Mouse (Mus musculus): ENCODE measurements around the gene Kctd18. TPM values are rescaled to one million over a fixed set of nuclear protein-coding genes. Genes with fewer than 3 reads are reported as not detected.

Gene Kctd18
- polyA plus RNA-seq, 1 experiment from 2014 or later = 24.3 TPM

DNA sequence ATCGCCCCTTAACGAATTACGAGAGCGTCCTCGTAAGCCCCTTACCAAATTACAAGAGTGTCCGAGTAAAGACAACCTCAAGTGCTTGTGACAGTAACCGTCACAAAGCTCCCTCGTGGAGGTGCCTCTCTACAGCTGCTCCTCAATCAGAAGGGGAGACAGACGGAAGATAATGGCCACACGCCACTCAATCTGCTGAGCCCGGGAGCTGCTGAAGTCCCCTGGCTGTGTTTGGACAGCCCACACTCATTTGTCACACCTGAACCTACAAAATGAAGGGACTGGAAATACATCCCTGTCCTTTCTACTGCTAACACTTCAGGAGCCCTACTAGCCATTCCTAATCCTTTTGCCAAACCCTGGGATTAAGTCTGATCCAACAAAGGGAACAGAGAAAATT lies 77.0 kb downstream of the Kctd18 start:
- peak overlapping the region; percentile 48 for H3K27ac ChIP-seq
- peaks cover 28% of the 10 kb centered on the region for H3K4me1 ChIP-seq (replicated peaks)
- no peaks in the 10 kb centered on the region for H3K27me3 ChIP-seq
- ATAC-seq = peak; percentile 43
- H3K9ac ChIP-seq (replicated peaks) = peak overlapping the region; percentile 2; the same call in 1 of the 2 replicates
- peaks cover 36% of the 10 kb centered on the region for H3K36me3 ChIP-seq
- no peak overlapping the region for H3K4me2 ChIP-seq (replicated peaks)
- 36% methylated on average over 11 of the region's 11 CpGs for WGBS
- no peaks in the 10 kb centered on the region for H3K9me3 ChIP-seq
- H3K4me3 ChIP-seq (replicated peaks) = no peak overlapping the region

DNA sequence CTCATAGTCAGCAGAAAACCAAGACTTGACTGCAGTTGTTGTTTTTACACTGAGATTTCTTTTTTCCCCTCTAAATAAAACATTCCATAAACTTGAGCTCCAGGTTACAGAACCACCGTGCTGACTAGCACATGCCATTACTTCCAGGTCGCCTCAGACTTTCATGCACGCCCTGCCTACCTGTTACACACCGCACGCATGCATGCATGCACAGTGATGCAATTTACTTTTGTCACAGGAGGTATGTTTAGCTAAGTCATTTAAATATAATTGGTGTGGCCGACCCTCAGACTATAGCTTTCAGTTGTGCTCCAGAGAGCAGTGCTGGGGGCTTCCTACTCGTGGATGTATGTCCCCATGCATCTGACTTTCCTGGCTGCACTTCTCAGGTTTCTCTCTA lies 77.7 kb downstream of the Kctd18 start:
- Histone ChIP-seq H3K9ac (replicated peaks) (peak overlapping the region; percentile 2; the same call in 1 of the 2 replicates), H3K9me3 (no peaks in the 10 kb centered on the region), H3K27ac (no peak overlapping the region), H3K4me2 (replicated peaks) (no peak overlapping the region), H3K4me1 (replicated peaks) (peaks cover 28% of the 10 kb centered on the region), H3K27me3 (no peaks in the 10 kb centered on the region), H3K36me3 (peaks cover 30% of the 10 kb centered on the region), H3K4me3 (replicated peaks) (no peak overlapping the region)
- WGBS = 74% methylated on average over 7 of the region's 7 CpGs
- peak; percentile 34; the same call in 1 of the 2 replicates for ATAC-seq

DNA sequence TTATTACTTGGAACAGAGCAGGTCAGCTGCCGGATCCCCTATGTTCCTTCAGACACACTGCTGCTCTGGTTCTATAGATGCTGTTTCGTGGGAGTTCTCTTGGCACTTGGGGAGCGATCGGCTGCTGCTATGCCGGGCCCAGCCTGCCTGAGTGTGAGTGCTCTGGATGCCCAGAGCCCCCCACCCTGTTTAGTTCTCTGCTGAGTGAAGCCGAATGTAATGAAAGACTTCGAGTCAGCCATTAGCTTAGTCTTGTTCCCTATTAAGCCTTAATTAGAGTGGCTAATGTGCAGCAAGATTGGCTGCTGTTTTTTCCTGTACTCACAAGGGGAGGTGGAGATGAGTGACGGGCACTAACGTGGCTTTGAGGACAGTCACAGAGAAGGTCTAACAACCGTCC lies 78.1 kb downstream of the Kctd18 start:
- Histone ChIP-seq H3K4me3 (replicated peaks) (no peak overlapping the region), H3K9me3 (no peaks in the 10 kb centered on the region), H3K27me3 (no peaks in the 10 kb centered on the region), H3K36me3 (peaks cover 28% of the 10 kb centered on the region), H3K9ac (replicated peaks) (0 out of 2 replicates have a peak overlapping the region, but pooled peaks have one; percentile 6), H3K4me1 (replicated peaks) (peaks cover 28% of the 10 kb centered on the region), H3K4me2 (replicated peaks) (no peak overlapping the region), H3K27ac (no peak overlapping the region)
- WGBS = 63% methylated on average over 10 of the region's 10 CpGs
- no peak for ATAC-seq

DNA sequence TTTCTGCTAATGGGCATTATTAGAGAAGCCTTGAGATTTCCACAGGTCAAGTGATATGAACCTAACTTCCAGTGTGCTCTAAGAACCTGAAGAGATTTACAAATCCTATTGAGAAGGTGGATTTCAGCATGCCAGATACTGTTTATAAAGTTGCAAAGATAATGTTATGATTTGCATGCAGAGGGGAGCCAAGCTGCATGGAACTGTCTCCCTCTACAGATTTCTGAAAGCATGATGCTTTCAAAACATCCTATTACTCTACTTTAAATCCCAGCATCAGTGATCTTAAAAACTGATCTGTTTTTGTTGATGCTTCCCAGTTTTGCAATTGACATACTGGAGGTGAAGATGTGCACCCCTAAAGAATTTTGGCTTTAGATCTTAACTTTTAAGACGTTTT lies 84.5 kb downstream of the Kctd18 start:
- Histone ChIP-seq H3K36me3 (peaks cover 10% of the 10 kb centered on the region; the same call in 1 of the 2 replicates), H3K4me1 (replicated peaks) (no peaks in the 10 kb centered on the region), H3K27ac (no peak overlapping the region), H3K4me2 (replicated peaks) (no peak overlapping the region), H3K9ac (replicated peaks) (no peak overlapping the region), H3K27me3 (no peaks in the 10 kb centered on the region), H3K9me3 (no peaks in the 10 kb centered on the region), H3K4me3 (replicated peaks) (no peak overlapping the region)
- ATAC-seq = no peak
- 30% methylated on average over 1 of the region's 1 CpGs for WGBS

DNA sequence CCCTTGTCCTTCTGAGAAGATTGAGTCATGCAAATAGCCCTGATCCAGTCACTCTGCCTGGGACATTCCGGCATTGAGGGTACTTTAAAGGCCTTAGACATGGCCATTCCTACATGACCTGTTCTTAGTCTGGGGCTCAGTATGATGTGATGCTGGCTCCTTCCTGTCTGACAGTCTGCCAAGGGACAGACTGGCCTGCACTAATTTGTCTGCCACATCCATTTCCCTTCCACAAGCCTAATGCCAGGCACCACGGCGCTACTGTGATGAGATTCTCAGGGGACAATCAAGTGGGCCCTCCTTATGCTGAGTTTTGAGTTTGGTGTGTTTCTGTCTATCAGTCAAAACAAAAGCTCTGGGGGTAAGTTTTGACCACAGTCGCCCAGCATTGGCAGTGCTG lies 100.2 kb downstream of the Kctd18 start:
- Histone ChIP-seq H3K36me3 (peaks cover 6% of the 10 kb centered on the region), H3K27me3 (no peaks in the 10 kb centered on the region), H3K4me3 (replicated peaks) (no peak overlapping the region), H3K9me3 (no peaks in the 10 kb centered on the region), H3K9ac (replicated peaks) (no peak overlapping the region), H3K4me2 (replicated peaks) (no peak overlapping the region), H3K27ac (no peak overlapping the region), H3K4me1 (replicated peaks) (no peaks in the 10 kb centered on the region)
- ATAC-seq = no peak
- WGBS = 90% methylated on average over 4 of the region's 4 CpGs

DNA sequence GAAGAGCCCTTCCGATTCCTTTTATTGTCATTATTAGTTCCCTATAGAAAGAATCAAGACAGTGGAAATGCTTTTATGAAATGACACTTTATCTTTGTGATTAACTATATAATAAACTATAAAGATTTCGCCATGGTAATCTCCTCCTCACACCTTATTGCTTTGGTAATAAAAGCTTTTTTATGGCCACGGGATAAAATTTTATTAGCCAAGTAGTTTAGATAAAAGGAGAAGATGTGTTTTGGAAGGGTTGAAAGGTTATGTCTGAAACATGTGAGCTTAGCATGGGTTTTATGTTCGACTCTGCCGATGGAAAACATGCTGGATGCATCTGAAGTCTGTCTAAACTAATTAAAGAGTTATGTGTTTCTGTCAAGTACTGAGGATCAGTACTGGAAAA lies 101.4 kb downstream of the Kctd18 start:
- H3K36me3 ChIP-seq = peaks cover 3% of the 10 kb centered on the region
- H3K4me2 ChIP-seq (replicated peaks) = no peak overlapping the region
- H3K4me3 ChIP-seq (replicated peaks) = no peak overlapping the region
- no peak overlapping the region for H3K9ac ChIP-seq (replicated peaks)
- ATAC-seq = no peak
- no peaks in the 10 kb centered on the region for H3K9me3 ChIP-seq
- H3K27ac ChIP-seq = no peak overlapping the region
- no peaks in the 10 kb centered on the region for H3K4me1 ChIP-seq (replicated peaks)
- H3K27me3 ChIP-seq = no peaks in the 10 kb centered on the region
- 92% methylated on average over 5 of the region's 5 CpGs for WGBS

DNA sequence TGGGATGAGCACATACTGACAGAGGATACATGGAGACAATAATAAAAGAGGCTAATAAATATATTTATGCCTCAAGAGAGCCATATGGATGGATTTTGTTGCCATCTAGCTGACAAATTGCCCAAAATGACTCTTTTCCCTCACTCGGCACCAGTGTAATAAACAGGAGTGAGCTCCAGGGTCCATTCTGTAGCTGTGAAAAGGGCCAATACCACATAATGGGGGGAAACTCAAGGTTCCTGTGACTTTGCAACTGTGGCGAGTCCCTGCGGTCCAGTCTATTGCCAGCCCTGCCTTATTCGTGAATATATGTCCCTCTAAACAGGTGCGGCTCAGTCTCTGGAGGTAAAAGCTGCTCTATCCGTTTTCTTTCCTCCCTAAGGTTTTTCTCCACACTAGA lies 107.2 kb downstream of the Kctd18 start:
- Histone ChIP-seq H3K4me2 (replicated peaks) (no peak overlapping the region), H3K4me3 (replicated peaks) (no peak overlapping the region), H3K27me3 (no peaks in the 10 kb centered on the region), H3K36me3 (peaks cover 17% of the 10 kb centered on the region), H3K27ac (no peak overlapping the region), H3K4me1 (replicated peaks) (no peaks in the 10 kb centered on the region), H3K9ac (replicated peaks) (no peak overlapping the region), H3K9me3 (no peaks in the 10 kb centered on the region)
- 84% methylated on average over 6 of the region's 6 CpGs for WGBS
- ATAC-seq = no peak

DNA sequence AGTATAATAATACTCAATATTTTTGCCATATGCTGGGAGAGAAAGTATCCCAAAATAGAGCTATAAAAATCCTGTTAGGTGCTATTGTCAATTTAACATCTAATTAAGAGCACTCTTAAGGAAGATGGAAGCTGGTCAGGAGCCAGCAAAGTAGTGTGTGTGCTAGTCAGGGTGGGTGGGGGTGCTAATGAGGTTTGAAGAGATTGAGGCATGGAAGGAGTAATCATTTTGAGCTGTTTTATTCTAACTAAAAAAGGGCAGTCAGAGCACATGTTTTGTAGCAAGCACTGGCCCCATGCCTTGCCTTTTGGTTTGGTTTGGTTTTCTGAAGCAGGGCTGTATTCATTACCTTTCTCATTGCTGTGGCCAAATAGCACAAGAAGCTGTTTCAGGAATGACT lies 112.4 kb downstream of the Kctd18 start:
- no peaks in the 10 kb centered on the region for H3K27me3 ChIP-seq
- no peak overlapping the region for H3K27ac ChIP-seq
- ATAC-seq = no peak
- peaks cover 46% of the 10 kb centered on the region for H3K36me3 ChIP-seq
- no peak overlapping the region for H3K4me3 ChIP-seq (replicated peaks)
- H3K4me1 ChIP-seq (replicated peaks) = no peaks in the 10 kb centered on the region
- no peak overlapping the region for H3K9ac ChIP-seq (replicated peaks)
- no peaks in the 10 kb centered on the region for H3K9me3 ChIP-seq
- H3K4me2 ChIP-seq (replicated peaks) = no peak overlapping the region

DNA sequence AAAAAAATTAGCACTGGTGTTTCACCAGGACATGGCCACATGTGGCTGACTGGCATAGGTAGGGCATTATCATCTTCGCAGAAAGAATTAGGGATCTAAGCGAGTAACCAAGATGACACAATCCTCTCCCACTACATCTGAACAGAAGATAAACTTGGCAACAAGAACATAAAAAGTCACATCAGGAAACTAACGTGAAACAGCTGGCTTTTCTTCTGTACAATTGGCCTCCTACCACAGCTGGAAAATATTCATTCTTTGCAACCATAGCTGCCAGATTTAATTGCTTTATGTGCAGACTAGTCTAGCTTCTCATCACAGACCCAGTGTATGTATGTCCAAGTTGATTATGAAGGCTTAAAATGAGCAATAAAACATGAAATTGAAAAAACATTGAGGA lies 112.8 kb downstream of the Kctd18 start:
- H3K27me3 ChIP-seq = no peaks in the 10 kb centered on the region
- H3K27ac ChIP-seq = no peak overlapping the region
- H3K9ac ChIP-seq (replicated peaks) = no peak overlapping the region
- WGBS = 93% methylated on average over 3 of the region's 3 CpGs
- no peak overlapping the region for H3K4me3 ChIP-seq (replicated peaks)
- peaks cover 46% of the 10 kb centered on the region for H3K36me3 ChIP-seq
- ATAC-seq = no peak
- H3K9me3 ChIP-seq = no peaks in the 10 kb centered on the region
- no peaks in the 10 kb centered on the region for H3K4me1 ChIP-seq (replicated peaks)
- no peak overlapping the region for H3K4me2 ChIP-seq (replicated peaks)

Other genes starting within 250 kb of the Kctd18 start
- gene Spats2l, start 244.8 kb downstream of the Kctd18 start, polyA plus RNA-seq (2015; fragmentation: Nextera tagmentation; extraction: Ambion mirVana) = 64.0 and 66.9 TPM in 2 replicates
- gene Sgo2a, start 23.0 kb downstream of the Kctd18 start, polyA plus RNA-seq (2015; fragmentation: Nextera tagmentation; extraction: Ambion mirVana) = 8.4 and 8.5 TPM in 2 replicates
- 0.12 TPM in 2 replicates for gene Aox1, start 11.0 kb upstream of the Kctd18 start, polyA plus RNA-seq (2015; fragmentation: Nextera tagmentation; extraction: Ambion mirVana)
- gene Aox3, start 94.2 kb upstream of the Kctd18 start, polyA plus RNA-seq (2015; fragmentation: Nextera tagmentation; extraction: Ambion mirVana) = 0.22 and 0.24 TPM in 2 replicates
- gene Aox4, start 191.4 kb upstream of the Kctd18 start, polyA plus RNA-seq (2015; fragmentation: Nextera tagmentation; extraction: Ambion mirVana) = 0.05 and 0.19 TPM in 2 replicates

Data from midbrain, embryonic 13.5 days (tissue).